Mouse (Mus musculus): ENCODE data around the gene Armc8. TPM values are rescaled to one million over a fixed set of nuclear protein-coding genes. Genes with fewer than 3 reads are reported as not detected.
A peak's percentile ranks its signal among the peaks of the same experiment; 100 is the strongest.

The Armc8 gene
- polyA plus RNA-seq, 2 experiments, result 17.8 to 17.9 TPM

DNA sequence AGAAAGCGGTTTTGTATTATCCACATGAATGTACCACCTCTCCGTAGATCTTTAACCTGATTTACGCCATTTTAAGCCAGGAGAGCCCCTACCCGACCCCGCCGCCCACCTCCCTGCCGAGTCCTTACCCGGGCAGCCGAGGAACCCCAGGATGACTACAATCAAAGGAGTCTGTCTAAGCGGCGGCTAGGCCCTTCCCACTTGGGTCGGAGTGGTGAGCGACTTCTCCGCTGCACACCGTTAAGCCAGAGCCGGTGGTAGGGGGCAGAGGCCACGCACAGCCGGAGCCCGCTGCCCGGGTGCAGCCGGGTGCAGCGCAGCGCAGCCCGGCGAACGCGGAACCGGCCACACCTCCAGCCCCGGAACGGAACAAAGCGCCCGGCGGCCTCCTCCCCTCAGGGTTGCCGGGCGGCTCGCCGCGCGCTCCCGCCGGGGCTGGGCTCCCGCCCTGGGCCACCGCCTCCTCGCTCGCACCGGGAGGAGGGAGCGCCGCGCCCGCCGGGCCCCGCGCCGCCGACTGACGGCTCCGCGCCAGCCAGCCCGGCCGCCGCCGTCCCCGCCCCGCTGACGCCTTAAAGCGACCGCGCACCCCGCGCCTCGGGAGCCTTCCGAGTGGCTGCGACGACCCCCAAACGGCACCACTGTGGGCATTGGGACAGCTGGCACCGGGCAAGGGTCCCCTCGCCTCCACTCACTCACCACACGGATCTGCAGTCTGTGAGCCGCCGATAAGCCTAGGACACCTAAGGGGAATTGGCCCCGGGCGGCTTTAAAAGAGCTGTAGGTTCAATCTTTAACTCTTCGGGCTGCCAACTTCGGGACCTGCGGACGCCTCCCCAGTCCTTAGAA is 132.3 kb downstream of the Armc8 start:
- Histone ChIP-seq H3K4me2 (replicated peaks; ENCODE audit: low read depth, low read length, severe bottlenecking) (peak overlapping the region; percentile 89), H3K9me3 (ENCODE audit: control insufficient read depth, low read length) (no peaks in the 10 kb centered on the region), H3K36me3 (ENCODE audit: control insufficient read depth, insufficient read depth, low read length) (no peaks in the 10 kb centered on the region), H3K27me3 (ENCODE audit: control insufficient read depth, insufficient read depth, low read length) (no peaks in the 10 kb centered on the region), H3K4me1 (ENCODE audit: control insufficient read depth, insufficient read depth, low read length) (peaks cover 18% of the 10 kb centered on the region), H3K9ac (ENCODE audit: low read depth, low read length, severe bottlenecking) (peak overlapping the region; percentile 93), H3K27ac (replicated peaks; ENCODE audit: low read depth, low read length) (peak overlapping the region; percentile 87), H3K4me3 (replicated peaks; ENCODE audit: low read length) (peak overlapping the region; percentile 83)
- ATAC-seq (ENCODE audit: low FRiP score, low read depth) (peak; percentile 78), DNase-seq (ENCODE audit: low spot score) (peak; percentile 29)
- 1% methylated on average over 40 of the region's 86 CpGs for WGBS
- TF ChIP-seq POLR2A (IDR thresholded peaks at IDR 0.05; ENCODE audit: borderline replicate concordance, extremely low read depth, insufficient read depth, insufficient read length), result no peak

DNA sequence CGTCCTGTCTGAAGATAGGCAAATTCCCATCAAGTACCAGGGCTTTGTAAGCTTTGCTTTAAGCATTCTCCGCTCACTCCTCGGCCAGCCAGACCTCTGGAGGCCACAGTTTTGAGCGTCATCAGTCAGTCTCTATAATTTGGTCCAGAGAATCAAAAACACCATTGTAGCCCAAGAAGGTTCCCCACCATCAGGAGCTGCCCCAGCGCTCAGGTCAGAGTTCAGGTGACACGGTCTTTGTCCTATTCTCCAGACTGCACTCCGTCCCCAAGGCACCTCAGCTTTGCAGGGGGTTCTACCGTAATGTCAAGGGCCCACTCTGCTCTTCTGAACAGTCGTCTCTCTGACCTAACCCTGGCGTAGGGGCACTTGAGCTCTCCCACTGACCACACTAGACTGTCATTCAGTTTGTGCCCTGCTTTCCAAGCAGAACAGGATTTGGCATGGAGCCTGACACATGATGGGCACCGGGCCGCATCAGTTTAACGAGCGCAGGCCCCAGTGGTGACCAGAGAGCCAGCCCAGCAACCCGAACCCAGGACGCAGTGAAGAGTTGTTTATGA is 133.0 kb downstream of the Armc8 start:
- TF ChIP-seq POLR2A (IDR thresholded peaks at IDR 0.05; ENCODE audit: borderline replicate concordance, extremely low read depth, insufficient read depth, insufficient read length), result no peak
- Histone ChIP-seq H3K4me2 (replicated peaks; ENCODE audit: low read depth, low read length, severe bottlenecking) (peak overlapping the region; percentile 89), H3K27ac (replicated peaks; ENCODE audit: low read depth, low read length) (peak overlapping the region; percentile 87), H3K9ac (ENCODE audit: low read depth, low read length, severe bottlenecking) (peak overlapping the region; percentile 93), H3K4me1 (ENCODE audit: control insufficient read depth, insufficient read depth, low read length) (peaks cover 18% of the 10 kb centered on the region), H3K9me3 (ENCODE audit: control insufficient read depth, low read length) (no peaks in the 10 kb centered on the region), H3K4me3 (replicated peaks; ENCODE audit: low read length) (peak overlapping the region; percentile 83), H3K36me3 (ENCODE audit: control insufficient read depth, insufficient read depth, low read length) (no peaks in the 10 kb centered on the region), H3K27me3 (ENCODE audit: control insufficient read depth, insufficient read depth, low read length) (no peaks in the 10 kb centered on the region)
- DNase-seq (ENCODE audit: low spot score), result no peak
- 12% methylated on average over 16 of the region's 16 CpGs for WGBS
- peak; percentile 17; the same call in 1 of the 2 replicates for ATAC-seq (ENCODE audit: low FRiP score, low read depth)

DNA sequence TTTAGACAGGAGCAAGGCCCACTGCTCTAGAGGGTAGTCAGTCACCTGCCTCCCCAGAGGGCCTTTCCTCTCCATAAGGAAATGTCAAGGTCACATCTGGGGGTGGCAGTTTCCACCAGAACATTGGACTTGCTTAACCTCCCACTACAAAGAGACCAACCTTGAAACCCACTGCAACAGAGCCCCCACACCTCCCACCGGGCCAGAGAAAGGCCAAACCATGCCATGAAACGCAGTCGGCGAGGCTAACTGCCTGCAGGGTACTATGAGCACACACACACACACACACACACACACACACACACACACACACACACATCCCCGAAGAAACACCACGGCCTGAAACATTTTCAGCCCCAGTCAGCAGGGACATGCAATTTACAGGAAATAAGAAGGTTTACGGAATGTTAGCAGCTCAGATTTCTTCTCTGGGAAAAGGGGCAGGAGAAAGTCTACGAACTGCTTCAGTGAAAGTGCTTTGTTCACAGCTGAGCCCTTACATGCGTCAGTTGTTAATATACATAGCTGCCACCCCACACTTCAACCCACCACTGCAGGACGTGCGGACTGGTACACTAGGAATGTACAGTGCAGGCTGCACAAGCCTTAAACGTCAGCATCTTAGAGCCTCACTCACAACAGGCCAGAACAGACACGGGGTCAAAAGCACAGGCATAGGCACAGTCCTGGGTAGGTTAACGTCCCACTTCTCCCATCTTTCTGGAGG is 133.6 kb downstream of the Armc8 start:
- Histone ChIP-seq H3K27me3 (ENCODE audit: control insufficient read depth, insufficient read depth, low read length) (no peaks in the 10 kb centered on the region), H3K4me1 (ENCODE audit: control insufficient read depth, insufficient read depth, low read length) (peaks cover 18% of the 10 kb centered on the region), H3K9me3 (ENCODE audit: control insufficient read depth, low read length) (no peaks in the 10 kb centered on the region), H3K27ac (replicated peaks; ENCODE audit: low read depth, low read length) (peak overlapping the region; percentile 87), H3K4me3 (replicated peaks; ENCODE audit: low read length) (peak overlapping the region; percentile 83), H3K4me2 (replicated peaks; ENCODE audit: low read depth, low read length, severe bottlenecking) (peak overlapping the region; percentile 89), H3K36me3 (ENCODE audit: control insufficient read depth, insufficient read depth, low read length) (no peaks in the 10 kb centered on the region), H3K9ac (ENCODE audit: low read depth, low read length, severe bottlenecking) (peak overlapping the region; percentile 93)
- ATAC-seq (ENCODE audit: low FRiP score, low read depth) (peak; percentile 34), DNase-seq (ENCODE audit: low spot score) (peak; percentile 62)
- 4% methylated on average over 14 of the region's 14 CpGs for WGBS
- TF ChIP-seq POLR2A (IDR thresholded peaks at IDR 0.05; ENCODE audit: borderline replicate concordance, extremely low read depth, insufficient read depth, insufficient read length), result no peak

DNA sequence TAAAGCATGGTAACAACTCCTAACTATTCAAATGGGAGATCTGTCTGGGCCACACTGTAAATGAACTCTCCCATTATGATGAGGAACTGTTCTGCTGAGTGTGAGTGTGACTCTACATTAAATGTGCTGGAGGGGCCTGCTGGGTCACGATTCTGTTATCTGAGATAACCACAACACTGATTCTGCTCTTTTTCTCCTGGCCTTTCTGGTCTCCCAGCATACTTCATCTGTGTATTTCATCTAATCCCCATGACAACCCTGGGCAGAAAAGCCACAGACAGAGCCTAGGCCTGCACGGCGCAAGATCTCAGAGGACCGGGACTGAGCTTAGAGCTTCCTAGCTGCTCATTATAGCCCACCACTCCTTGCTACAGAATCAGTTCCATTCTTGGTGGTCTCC is 136.2 kb downstream of the Armc8 start:
- no peak for DNase-seq (ENCODE audit: low spot score)
- Histone ChIP-seq H3K4me1 (ENCODE audit: control insufficient read depth, insufficient read depth, low read length) (peaks cover 30% of the 10 kb centered on the region), H3K27ac (replicated peaks; ENCODE audit: low read depth, low read length) (no peak overlapping the region), H3K9me3 (ENCODE audit: control insufficient read depth, low read length) (no peaks in the 10 kb centered on the region), H3K27me3 (ENCODE audit: control insufficient read depth, insufficient read depth, low read length) (no peaks in the 10 kb centered on the region), H3K36me3 (ENCODE audit: control insufficient read depth, insufficient read depth, low read length) (no peaks in the 10 kb centered on the region), H3K9ac (ENCODE audit: low read depth, low read length, severe bottlenecking) (no peak overlapping the region), H3K4me3 (replicated peaks; ENCODE audit: low read length) (no peak overlapping the region), H3K4me2 (replicated peaks; ENCODE audit: low read depth, low read length, severe bottlenecking) (no peak overlapping the region)
- no peak for TF ChIP-seq POLR2A (IDR thresholded peaks at IDR 0.05; ENCODE audit: borderline replicate concordance, extremely low read depth, insufficient read depth, insufficient read length)
- 87% methylated on average over 4 of the region's 4 CpGs for WGBS
- no peak for ATAC-seq (ENCODE audit: low FRiP score, low read depth)

DNA sequence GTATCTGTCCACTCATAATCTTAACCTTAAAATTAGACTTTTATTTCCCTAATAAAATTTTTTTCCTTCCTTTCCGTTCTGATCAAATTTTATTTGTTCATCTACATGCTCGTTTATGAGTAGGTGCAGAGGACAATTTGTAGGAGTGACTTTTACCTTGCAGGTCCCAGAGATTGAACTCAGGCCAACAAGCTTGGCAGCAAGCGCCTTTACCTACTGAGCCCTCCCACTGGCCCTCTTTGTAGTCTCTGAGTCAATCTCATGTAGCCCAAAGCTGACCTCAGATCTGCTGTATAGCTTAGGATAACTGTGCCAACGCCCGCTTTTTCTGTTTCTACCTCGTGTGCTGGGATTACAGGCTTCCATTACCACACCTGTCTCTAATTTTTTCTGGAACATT is 136.7 kb downstream of the Armc8 start:
- WGBS, result 62% methylated on average over 6 of the region's 6 CpGs
- no peak overlapping the region for H3K4me2 ChIP-seq (replicated peaks; ENCODE audit: low read depth, low read length, severe bottlenecking)
- no peaks in the 10 kb centered on the region for H3K36me3 ChIP-seq (ENCODE audit: control insufficient read depth, insufficient read depth, low read length)
- TF ChIP-seq POLR2A (IDR thresholded peaks at IDR 0.05; ENCODE audit: borderline replicate concordance, extremely low read depth, insufficient read depth, insufficient read length), result no peak
- DNase-seq (ENCODE audit: low spot score), result no peak
- no peak overlapping the region for H3K4me3 ChIP-seq (replicated peaks; ENCODE audit: low read length)
- ATAC-seq (ENCODE audit: low FRiP score, low read depth), result no peak
- H3K9me3 ChIP-seq (ENCODE audit: control insufficient read depth, low read length), result no peaks in the 10 kb centered on the region
- no peak overlapping the region for H3K9ac ChIP-seq (ENCODE audit: low read depth, low read length, severe bottlenecking)
- H3K4me1 ChIP-seq (ENCODE audit: control insufficient read depth, insufficient read depth, low read length), result peaks cover 27% of the 10 kb centered on the region
- H3K27ac ChIP-seq (replicated peaks; ENCODE audit: low read depth, low read length), result no peak overlapping the region
- H3K27me3 ChIP-seq (ENCODE audit: control insufficient read depth, insufficient read depth, low read length), result no peaks in the 10 kb centered on the region

All from limb, embryonic 14.5 days (tissue).